Mouse (Mus musculus) liver, adult 2 months (tissue): ENCODE results near the gene Cfap97d2. TPM values are rescaled to one million over a fixed set of nuclear protein-coding genes. Genes with fewer than 3 reads are reported as not detected.

ENCODE experiments used
- DNase-seq: peaks from one replicate; pipeline ENCODE4 v3.0.0-alpha.2; 2011; ENCODE audit warnings: low read depth, low spot score; ENCODE audit errors: extremely low read depth
- H3K27ac ChIP-seq: fragments of 200-500 bp; replicated peaks from 2 replicates; pipeline ENCODE4 v1.5.1; 2012; ENCODE audit warnings: low read depth, mild to moderate bottlenecking, control low read depth, inconsistent platforms, low read length; ENCODE audit not compliant: insufficient read depth
- H3K27me3 ChIP-seq: fragments of 200-500 bp; 2 replicates; pipeline ENCODE4 v1.6.1; 2012; ENCODE audit warnings: mild to moderate bottlenecking, moderate library complexity, low read length, inconsistent platforms; ENCODE audit not compliant: control insufficient read depth, insufficient read depth
- H3K36me3 ChIP-seq: fragments of 200-500 bp; 2 replicates; pipeline ENCODE4 v1.6.1; 2012; ENCODE audit warnings: low read length, inconsistent platforms; ENCODE audit not compliant: control insufficient read depth, insufficient read depth
- H3K4me1 ChIP-seq: fragments of 200-500 bp; 2 replicates; pipeline ENCODE4 v1.6.1; 2011; ENCODE audit warnings: low read length; ENCODE audit not compliant: control insufficient read depth, insufficient read depth
- H3K4me3 ChIP-seq: fragments of 200-500 bp; 2 replicates; pipeline ENCODE4 v1.5.1; 2011; ENCODE audit warnings: low read depth, mild to moderate bottlenecking, control low read depth, low read length, moderate library complexity; ENCODE audit not compliant: insufficient read depth
- H3K79me2 ChIP-seq: fragments of 200-500 bp; 2 replicates; pipeline ENCODE4 v1.6.1; 2012; ENCODE audit warnings: inconsistent platforms, mild to moderate bottlenecking, low read length, moderate library complexity; ENCODE audit not compliant: control insufficient read depth, insufficient read depth
- H3K9ac ChIP-seq: fragments of 200-500 bp; 2 replicates; pipeline ENCODE4 v1.6.1; 2012; ENCODE audit warnings: low read depth, mild to moderate bottlenecking, control low read depth, inconsistent platforms, low read length
- CTCF ChIP-seq: fragments of 200-500 bp; IDR thresholded peaks from 2 replicates; pipeline ENCODE4 v1.5.1; 2011; ENCODE audit warnings: low read depth, low read length, control low read depth
- POLR2A ChIP-seq: fragments of 200-500 bp; IDR thresholded peaks from 2 replicates; pipeline ENCODE4 v1.6.1; 2011; ENCODE audit warnings: low read length, control low read depth; ENCODE audit not compliant: insufficient read depth; ENCODE audit errors: extremely low read depth
- WGBS: fragments of 180-500 bp; shearing (Covaris S2); methylation state at CpG from one replicate; pipeline ENCODE4 v1.1.7; 2018; 5-methylcytosine and 5-hydroxymethylcytosine counted together
- polyA plus RNA-seq: library from polyadenylated mRNA; depleted of rRNA; stranded (reverse); fragments of >200 nt; gene quantifications from 2 replicates; pipeline ENCODE4 v1.2.3, GENCODE M21; 2012
- total RNA-seq: library from RNA; depleted of rRNA; stranded (reverse); fragments of >200 nt; gene quantifications from 2 replicates; pipeline ENCODE4 v1.2.3, GENCODE M21; 2014

Cfap97d2 gene
- total and polyA plus RNA-seq, 2 experiments, result not detected

- H3K36me3 ChIP-seq, result no peaks in the 10 kb centered on the region
- no peaks in the 10 kb centered on the region for H3K79me2 ChIP-seq
- DNase-seq, result no peak
- H3K27ac ChIP-seq, result no peak overlapping the region
- 93% methylated on average over 10 of the region's 10 CpGs for WGBS
- H3K4me1 ChIP-seq, result no peaks in the 10 kb centered on the region
- no peak for TF ChIP-seq CTCF
- no peak for TF ChIP-seq POLR2A
- no peak overlapping the region for H3K4me3 ChIP-seq
- no peaks in the 10 kb centered on the region for H3K27me3 ChIP-seq
- no peak overlapping the region for H3K9ac ChIP-seq
Observed at GRCm38 (mm10) chr8:13695203-13695867, 10.4 kb upstream of the Cfap97d2 start.

- no peak for TF ChIP-seq POLR2A
- TF ChIP-seq CTCF, result no peak
- H3K27me3 ChIP-seq, result no peaks in the 10 kb centered on the region
- H3K4me3 ChIP-seq, result no peak overlapping the region
- H3K4me1 ChIP-seq, result no peaks in the 10 kb centered on the region
- no peaks in the 10 kb centered on the region for H3K79me2 ChIP-seq
- H3K27ac ChIP-seq, result no peak overlapping the region
- WGBS, result 75% methylated on average over 4 of the region's 4 CpGs
- DNase-seq, result no peak
- no peaks in the 10 kb centered on the region for H3K36me3 ChIP-seq
- no peak overlapping the region for H3K9ac ChIP-seq
Observed at GRCm38 (mm10) chr8:13696157-13696556, 9.5 kb upstream of the Cfap97d2 start.

GRCm38 (mm10) chr8:13697196-13697595, 8.5 kb upstream of the Cfap97d2 start:
- Histone ChIP-seq H3K27me3 (no peaks in the 10 kb centered on the region), H3K79me2 (no peaks in the 10 kb centered on the region), H3K4me1 (no peaks in the 10 kb centered on the region), H3K4me3 (no peak overlapping the region), H3K27ac (no peak overlapping the region), H3K9ac (no peak overlapping the region), H3K36me3 (no peaks in the 10 kb centered on the region)
- 82% methylated on average over 8 of the region's 8 CpGs for WGBS
- DNase-seq, result no peak
- TF ChIP-seq POLR2A (no peak), CTCF (no peak)

DNA sequence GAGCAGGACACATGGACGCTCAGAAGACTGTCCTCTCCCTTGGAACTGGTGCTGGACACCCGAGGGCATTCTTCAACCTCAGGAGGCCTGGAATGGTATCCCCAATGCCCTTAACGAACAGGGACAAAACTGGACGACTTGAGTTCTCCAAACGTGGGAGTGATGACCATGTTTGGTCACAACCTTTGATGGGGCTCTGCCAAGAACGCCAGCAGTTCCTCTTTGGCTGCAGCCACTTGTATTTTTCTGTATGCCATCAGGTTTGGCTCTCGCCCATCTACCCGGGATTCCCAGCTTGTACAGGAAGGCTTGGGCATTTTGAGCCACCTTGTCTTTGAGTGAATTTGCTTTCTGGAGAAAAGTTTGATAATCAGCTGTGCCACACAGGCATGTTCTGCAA, 8.0 kb upstream of the Cfap97d2 start:
- WGBS, result 65% methylated on average over 8 of the region's 8 CpGs
- Histone ChIP-seq H3K27ac (no peak overlapping the region), H3K4me1 (no peaks in the 10 kb centered on the region), H3K9ac (no peak overlapping the region), H3K79me2 (no peaks in the 10 kb centered on the region), H3K27me3 (no peaks in the 10 kb centered on the region), H3K36me3 (no peaks in the 10 kb centered on the region), H3K4me3 (no peak overlapping the region)
- no peak for TF ChIP-seq CTCF
- no peak for TF ChIP-seq POLR2A
- no peak for DNase-seq

GRCm38 (mm10) chr8:13698281-13698680, 7.4 kb upstream of the Cfap97d2 start:
- DNase-seq, result no peak
- TF ChIP-seq CTCF, result no peak
- no peak for TF ChIP-seq POLR2A
- 74% methylated on average over 3 of the region's 3 CpGs for WGBS

DNA sequence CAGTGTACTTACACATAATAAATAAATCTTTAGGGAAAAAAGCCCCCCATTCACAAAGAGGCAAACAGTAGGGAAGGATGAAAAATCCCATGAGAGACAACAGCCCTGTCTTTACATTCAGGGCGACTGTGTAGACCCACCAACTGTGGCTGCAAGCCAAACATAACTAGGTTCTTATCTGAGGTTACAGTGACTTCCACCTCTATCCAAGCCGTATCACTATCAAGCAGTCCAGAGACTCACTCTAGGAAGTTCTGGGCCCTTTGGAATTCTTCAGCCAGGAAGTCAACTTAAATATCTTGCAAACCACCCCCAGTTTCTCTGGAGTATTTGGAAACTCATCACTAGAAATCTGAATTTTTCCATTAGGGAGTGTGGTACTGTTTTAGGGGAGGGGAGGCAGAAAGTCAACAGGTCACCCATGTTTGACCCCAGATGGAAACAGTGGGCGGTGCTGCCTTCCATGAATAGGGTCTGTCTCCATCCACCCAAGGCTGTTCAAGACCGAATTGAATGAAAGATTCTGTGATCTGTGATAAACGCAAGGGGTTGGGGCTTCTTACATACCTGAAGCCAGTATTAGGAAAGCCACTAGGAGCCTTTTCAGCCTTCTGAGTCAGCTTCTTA, 6.3 kb upstream of the Cfap97d2 start:
- H3K27me3 ChIP-seq, result no peaks in the 10 kb centered on the region
- no peaks in the 10 kb centered on the region for H3K4me1 ChIP-seq
- TF ChIP-seq POLR2A (no peak), CTCF (no peak)
- 81% methylated on average over 5 of the region's 5 CpGs for WGBS
- no peak overlapping the region for H3K9ac ChIP-seq
- no peak overlapping the region for H3K27ac ChIP-seq
- DNase-seq, result no peak
- H3K36me3 ChIP-seq, result no peaks in the 10 kb centered on the region
- H3K79me2 ChIP-seq, result no peaks in the 10 kb centered on the region
- no peak overlapping the region for H3K4me3 ChIP-seq

More at GRCm38 (mm10) chr8:13698281-13698680, 7.4 kb upstream of the Cfap97d2 start:
- Histone ChIP-seq H3K27ac (no peak overlapping the region), H3K4me1 (no peaks in the 10 kb centered on the region), H3K36me3 (no peaks in the 10 kb centered on the region), H3K9ac (no peak overlapping the region), H3K79me2 (no peaks in the 10 kb centered on the region), H3K27me3 (no peaks in the 10 kb centered on the region), H3K4me3 (no peak overlapping the region)
